Mouse (Mus musculus) retina, postnatal 7 days (tissue): ENCODE data around the gene Olfr5.
"Not testable (repeated sequence)": the region's sequence is repeated elsewhere in the genome, so short reads cannot be mapped to it uniquely, and the experiment has no call there.

Experiments
- DNase-seq: peaks from one replicate; pipeline ENCODE4 v3.0.0-alpha.2; 2012; ENCODE audit warnings: low read depth, low spot score

Gene Olfr5

DNA sequence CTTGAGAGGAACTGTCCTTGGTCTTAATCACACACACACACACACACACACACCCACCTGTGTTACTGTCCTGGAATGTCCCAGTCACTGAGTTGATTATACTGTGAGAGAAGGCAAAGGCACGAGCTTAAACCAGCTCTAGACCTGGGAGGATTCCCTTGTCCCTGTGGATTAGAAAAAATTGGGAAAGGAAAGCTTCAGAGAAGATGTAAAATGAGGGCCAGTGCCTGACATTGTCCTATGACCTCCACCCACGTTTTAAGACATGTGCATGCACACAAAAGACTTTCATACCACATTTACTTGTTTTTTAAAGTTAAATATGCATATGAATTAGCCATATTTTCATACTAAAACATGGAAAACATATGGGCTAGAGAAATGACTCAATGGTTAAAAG, at the start of gene Olfr5:
Gene Olfr5 (minus strand): TSS at position 101 of the 400 bp plus-strand sequence.
- DNase-seq, result no peak

GRCm38 (mm10) chr7:6526141-6526540, 39.4 kb upstream of the Olfr5 start:
- DNase-seq, result no peak

- no peak for DNase-seq
Observed at GRCm38 (mm10) chr7:6525001-6525400, 38.3 kb upstream of the Olfr5 start.

GRCm38 (mm10) chr7:6522850-6523249, 36.1 kb upstream of the Olfr5 start, which contains the start of gene Olfr1349:
Gene Olfr1349, minus strand, starts transcription at chr7:6522950.
- no peak for DNase-seq

- no peak for DNase-seq
Observed at GRCm38 (mm10) chr7:6521666-6522065, 34.9 kb upstream of the Olfr5 start.

DNA sequence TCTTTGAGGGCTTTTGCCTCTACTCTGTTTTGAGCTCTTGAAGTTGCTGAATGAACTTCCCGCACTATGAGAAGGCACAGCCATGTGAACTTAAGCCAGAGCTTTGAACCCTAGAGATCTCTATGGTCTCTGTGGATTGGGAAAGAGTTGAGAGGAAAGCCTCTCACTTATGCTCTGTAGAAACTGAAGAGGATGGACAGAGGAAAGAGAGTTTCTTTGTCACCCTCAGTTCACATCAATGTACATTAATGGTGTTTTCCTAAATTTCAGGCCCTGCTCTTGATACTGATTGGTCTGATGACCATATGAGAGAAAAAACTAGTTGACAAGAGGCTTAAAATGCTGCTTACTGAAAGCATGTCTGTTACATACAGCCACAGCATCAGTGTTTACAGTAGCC, 21.9 kb upstream of the Olfr5 start, which contains the start of gene Olfr1348:
Gene Olfr1348 (minus strand): TSS at position 101 of the 400 bp plus-strand sequence.
- no peak for DNase-seq

- DNase-seq, result no peak
Observed at GRCm38 (mm10) chr7:6499655-6500054, 12.9 kb upstream of the Olfr5 start, which contains the start of gene Olfr1347. Gene Olfr1347, minus strand, starts transcription at chr7:6499755.

DNA sequence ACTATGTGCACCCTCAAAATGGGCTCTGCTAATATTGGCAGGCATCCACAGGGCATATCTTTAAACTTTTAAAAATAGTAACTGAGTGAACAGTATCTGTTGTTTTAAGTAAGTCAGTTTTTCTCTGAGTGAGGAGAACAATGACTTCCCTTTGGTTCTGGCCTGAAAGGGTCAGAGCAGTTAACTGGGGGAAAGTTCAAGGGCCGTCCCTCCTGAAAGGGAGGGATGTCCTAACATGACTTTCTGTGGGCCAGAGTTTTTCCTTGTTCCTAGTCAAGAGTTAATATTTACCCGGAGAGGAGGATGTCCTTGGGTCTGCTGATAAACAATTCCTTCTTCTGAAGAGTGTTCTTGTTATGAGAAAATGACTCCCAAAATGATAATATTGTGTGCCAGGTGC, 9.1 kb downstream of the Olfr5 start:
- DNase-seq, result not testable (repeated sequence)

DNA sequence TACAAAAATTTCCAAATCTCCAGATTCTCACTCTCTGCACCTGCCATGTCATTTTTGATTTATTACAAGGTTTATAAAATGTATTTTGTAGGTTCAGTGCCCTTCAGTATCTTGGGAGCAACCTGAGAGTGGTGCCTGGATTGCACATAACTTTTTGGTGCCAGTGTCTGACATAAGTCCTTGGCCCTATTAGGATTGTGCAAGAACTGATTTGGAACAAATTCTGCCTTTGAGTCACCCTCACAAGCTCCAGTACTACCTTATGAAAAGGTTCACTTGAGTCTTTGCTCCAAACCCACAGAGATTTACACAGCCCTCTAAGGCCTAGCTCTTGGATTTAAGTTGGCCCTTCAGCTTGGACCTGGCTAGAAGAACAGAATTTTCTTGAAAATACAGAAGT, 19.8 kb downstream of the Olfr5 start, which contains the start of gene Olfr1346:
Gene Olfr1346 (plus strand): TSS at position 151 of the 400 bp plus-strand sequence.
- DNase-seq, result no peak

GRCm38 (mm10) chr7:6456399-6456798, 30.3 kb downstream of the Olfr5 start:
- DNase-seq, result no peak

DNA sequence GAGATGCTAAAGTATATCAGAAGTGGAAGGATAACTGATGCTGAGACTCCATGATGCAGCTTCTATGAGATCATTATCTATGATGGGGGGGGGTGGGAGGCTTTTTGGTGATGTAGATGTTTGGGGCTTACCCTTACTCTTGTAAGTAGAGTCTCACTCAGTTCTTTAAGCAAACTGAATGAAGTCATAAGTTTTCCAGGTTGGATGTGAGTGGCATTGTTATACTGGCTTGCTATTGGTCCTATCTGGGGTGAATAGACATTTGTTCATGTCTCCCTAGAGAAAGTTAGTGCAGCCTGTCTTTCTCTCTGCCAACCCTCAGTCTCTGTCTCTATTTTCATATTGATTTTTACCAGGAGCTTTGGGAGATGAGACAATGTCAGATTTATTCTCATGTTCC, 30.9 kb downstream of the Olfr5 start, which contains the start of gene Olfr1336:
Gene Olfr1336 (plus strand): TSS at position 301 of the 400 bp plus-strand sequence.
- no peak for DNase-seq

DNA sequence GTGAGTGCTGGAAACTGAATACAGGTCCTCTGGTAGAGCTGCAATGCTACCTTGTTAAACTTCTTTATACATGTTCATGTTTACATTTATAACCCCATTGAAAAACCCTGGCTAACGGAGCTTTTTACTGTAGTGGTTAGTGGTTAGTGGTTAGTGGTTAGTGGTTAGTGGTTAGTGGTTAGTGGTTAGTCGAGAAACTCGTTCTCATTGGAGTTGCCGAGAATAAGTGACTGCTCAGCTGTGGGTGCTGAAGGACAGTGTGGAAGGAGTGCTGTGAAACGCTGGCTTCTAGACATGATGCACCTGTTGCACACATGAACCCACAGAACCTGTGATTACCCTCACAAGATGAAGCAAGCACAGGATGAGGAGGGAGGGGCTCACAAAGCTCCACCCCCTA, 39.0 kb downstream of the Olfr5 start:
- no peak for DNase-seq

DNA sequence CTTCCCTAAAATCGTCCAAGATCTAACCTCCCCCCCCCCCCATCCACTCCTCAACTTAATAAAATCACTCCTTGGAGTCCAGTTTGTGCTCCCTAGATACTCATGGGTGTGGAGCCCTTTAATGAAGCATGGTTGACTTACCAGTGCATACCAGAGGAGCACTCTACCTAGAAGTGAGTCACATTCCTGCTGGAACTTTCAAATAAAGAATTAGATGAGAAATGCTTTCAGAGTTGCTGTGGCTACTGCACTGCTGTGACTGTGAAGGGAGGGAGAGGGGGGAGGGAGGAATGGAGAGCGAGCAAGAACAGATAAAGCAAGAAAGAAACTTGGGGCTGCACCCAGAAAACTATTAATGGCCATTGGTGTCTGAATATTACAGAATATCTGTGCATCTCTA, 45.6 kb downstream of the Olfr5 start:
- no peak for DNase-seq

DNA sequence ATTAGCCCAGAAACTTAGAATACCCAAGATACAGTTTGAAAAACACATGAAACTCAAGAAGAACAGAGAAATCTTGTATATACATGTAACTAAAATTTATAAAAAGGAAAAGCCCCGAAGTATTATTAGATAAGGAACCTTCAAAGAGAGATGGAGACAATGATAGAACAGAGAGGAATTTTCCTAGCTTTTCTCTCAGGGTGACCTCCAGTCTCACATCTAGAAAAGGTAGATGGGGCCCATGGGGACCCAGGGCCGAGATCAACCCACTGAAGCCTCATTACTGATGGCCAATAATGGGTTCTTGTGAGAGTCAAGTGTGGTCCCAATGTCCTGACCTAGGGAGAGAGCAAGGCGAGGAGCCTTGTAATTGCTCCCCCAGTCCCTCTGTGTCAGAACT, 48.4 kb downstream of the Olfr5 start, which contains the start of gene Olfr1344:
Gene Olfr1344 (plus strand): TSS at position 301 of the 400 bp plus-strand sequence.
- DNase-seq, result no peak

DNA sequence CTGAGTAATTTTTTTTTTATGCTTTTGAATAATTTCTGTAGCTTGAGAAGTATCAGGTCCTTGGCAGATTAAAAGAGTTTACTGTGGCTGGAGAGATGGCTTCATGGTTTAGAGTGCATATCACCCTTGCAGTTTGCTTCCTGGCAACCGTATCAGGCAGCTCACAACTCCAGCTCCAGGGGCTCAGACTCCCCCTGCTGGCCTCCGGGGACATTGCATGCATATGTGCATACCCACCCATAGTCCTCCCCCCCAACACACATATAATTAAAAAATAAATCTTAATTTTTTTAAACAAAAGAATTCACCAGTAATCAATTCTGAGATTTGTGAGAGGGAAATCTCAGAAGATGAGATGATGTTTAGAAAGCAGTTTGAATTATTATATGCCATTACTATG, 56.4 kb downstream of the Olfr5 start:
- no peak for DNase-seq

- DNase-seq, result no peak
Observed at GRCm38 (mm10) chr7:6429381-6429780, 57.4 kb downstream of the Olfr5 start.
